Mouse (Mus musculus) lung, embryonic 16.5 days (tissue): ENCODE results near the gene Tpt1. TPM values are rescaled to one million over a fixed set of nuclear protein-coding genes. Genes with fewer than 3 reads are reported as not detected.
"Not testable (repeated sequence)": the region's sequence is repeated elsewhere in the genome, so short reads cannot be mapped to it uniquely, and the experiment has no call there.

Experiments
- ATAC-seq: fragments of 200-750 bp; cut with Nextera tagmentation; 2 replicates; pipeline ENCODE4 v1.8.0; 2017; ENCODE audit warnings: low read depth, mild to moderate bottlenecking, moderate library complexity
- H3K27ac ChIP-seq: fragments of 300-500 bp; sonication (generic); 2 replicates; pipeline ENCODE4 v1.5.1; 2014; ENCODE audit warnings: mild to moderate bottlenecking, control low read depth, low read length
- H3K27me3 ChIP-seq: fragments of 300-500 bp; sonication (generic); 2 replicates; pipeline ENCODE4 v1.6.1; 2014; ENCODE audit warnings: low read depth, low read length, mixed read lengths; ENCODE audit not compliant: control insufficient read depth, insufficient read depth
- H3K36me3 ChIP-seq: fragments of 300-500 bp; sonication (generic); 2 replicates; pipeline ENCODE4 v1.6.1; 2014; ENCODE audit warnings: low read length; ENCODE audit not compliant: control insufficient read depth, insufficient read depth
- H3K4me1 ChIP-seq: fragments of 300-500 bp; sonication (generic); replicated peaks from 2 replicates; pipeline ENCODE4 v1.6.1; 2014; ENCODE audit warnings: low read length, mixed read lengths; ENCODE audit not compliant: control insufficient read depth, insufficient read depth
- H3K4me2 ChIP-seq: fragments of 300-500 bp; sonication (generic); 2 replicates; pipeline ENCODE4 v1.6.1; 2014; ENCODE audit warnings: low read depth, low read length, control low read depth
- H3K4me3 ChIP-seq: fragments of 300-500 bp; sonication (generic); 2 replicates; pipeline ENCODE4 v1.5.1; 2014; ENCODE audit warnings: mild to moderate bottlenecking, low read length, control low read depth
- H3K9ac ChIP-seq: fragments of 300-500 bp; sonication (generic); 2 replicates; pipeline ENCODE4 v1.6.1; 2014; ENCODE audit warnings: low read length, control low read depth
- H3K9me3 ChIP-seq: fragments of 300-500 bp; sonication (generic); 2 replicates; pipeline ENCODE4 v1.6.1; 2016; ENCODE audit warnings: low read length; ENCODE audit not compliant: control insufficient read depth
- WGBS: fragments of 180-500 bp; shearing (Covaris S2); extraction: QIAGEN DNeasy Blood & Tissue Kit; methylation state at CpG from one replicate; pipeline ENCODE4 v1.1.7; 2014; 5-methylcytosine and 5-hydroxymethylcytosine counted together
- polyA plus RNA-seq: library from polyadenylated mRNA; unstranded; fragments of >200 nt; fragmentation: Nextera tagmentation; extraction: Ambion mirVana; gene quantifications from 2 replicates; pipeline ENCODE4 v1.2.1, GENCODE M21; 2015

The Tpt1 gene
- polyA plus RNA-seq, 1 experiment from 2014 or later, result 987 TPM

DNA sequence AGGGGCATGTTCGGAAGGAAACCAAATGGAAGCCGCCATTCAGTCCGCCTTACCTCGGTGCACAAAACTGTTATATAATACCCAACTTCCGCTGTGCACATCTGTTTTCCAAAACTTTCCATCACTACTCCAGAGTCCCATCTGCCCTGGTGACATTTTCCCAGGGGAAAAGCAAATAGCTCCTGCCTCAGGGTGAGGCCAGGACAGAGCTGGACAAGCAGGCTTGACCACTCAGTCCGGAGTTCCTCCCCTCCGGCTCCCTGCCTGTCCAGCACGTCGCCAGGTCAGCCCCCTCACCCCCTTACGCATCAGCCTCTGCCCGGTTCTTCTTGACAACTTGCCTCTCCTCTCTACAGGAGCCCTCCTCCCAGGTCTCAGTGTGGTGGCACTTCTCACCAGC is 16.7 kb upstream of the Tpt1 start:
- H3K4me3 ChIP-seq, result no peak overlapping the region
- 33% methylated on average over 11 of the region's 11 CpGs for WGBS
- no peak overlapping the region for H3K9ac ChIP-seq
- no peaks in the 10 kb centered on the region; the same call in 1 of the 2 replicates for H3K27me3 ChIP-seq
- H3K4me2 ChIP-seq, result peak overlapping the region; percentile 10; the same call in 1 of the 2 replicates
- H3K36me3 ChIP-seq, result no peaks in the 10 kb centered on the region
- H3K27ac ChIP-seq, result no peak overlapping the region
- no peak for ATAC-seq
- no peaks in the 10 kb centered on the region for H3K9me3 ChIP-seq
- H3K4me1 ChIP-seq, result peaks cover 15% of the 10 kb centered on the region

DNA sequence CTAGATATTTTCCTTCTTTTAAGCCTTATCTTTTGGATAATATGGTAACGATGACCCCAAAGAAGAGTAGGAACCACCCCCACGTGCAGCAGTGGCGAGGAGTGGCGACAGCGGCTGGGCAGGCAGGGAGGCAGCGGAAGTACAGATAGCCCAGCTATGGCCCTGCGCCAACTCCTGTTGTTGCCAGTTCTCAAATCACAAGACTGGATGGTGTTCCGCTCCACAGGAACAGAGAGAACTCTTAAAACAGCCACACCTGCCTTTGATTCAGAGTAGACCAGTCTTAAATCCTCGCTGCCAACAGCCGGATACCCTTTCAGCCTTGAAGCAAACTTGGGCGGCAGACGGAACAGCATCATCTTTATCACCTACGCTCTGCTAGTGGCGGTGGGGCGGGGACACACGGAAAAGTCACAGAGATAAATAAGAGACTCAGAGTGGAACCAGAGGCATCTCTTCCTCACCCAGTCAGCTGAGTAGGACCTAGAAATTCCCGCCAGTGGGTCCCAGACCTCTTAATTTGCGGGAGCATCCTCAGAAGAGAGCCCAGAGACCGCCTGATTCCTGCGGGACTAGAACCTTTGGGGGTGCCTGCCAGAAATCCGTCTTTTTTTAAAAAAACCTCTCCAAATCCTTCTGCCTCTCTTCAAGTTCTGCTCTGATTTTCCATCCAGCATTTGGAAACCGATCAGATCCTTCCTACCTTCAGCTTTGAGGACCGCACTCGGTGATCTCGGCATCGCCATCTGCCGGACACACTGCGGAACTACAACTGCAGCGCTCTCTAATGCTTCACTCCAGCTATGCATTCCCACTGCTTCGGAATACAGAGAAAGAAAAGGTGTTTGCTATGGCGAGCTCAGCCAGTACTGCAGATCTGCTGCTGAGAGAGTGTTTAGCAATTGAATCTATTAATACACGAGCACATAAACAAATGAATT is 15.8 kb upstream of the Tpt1 start:
- 5% methylated on average over 32 of the region's 32 CpGs for WGBS
- H3K36me3 ChIP-seq, result no peaks in the 10 kb centered on the region
- no peaks in the 10 kb centered on the region for H3K9me3 ChIP-seq
- no peaks in the 10 kb centered on the region; the same call in 1 of the 2 replicates for H3K27me3 ChIP-seq
- no peak overlapping the region for H3K27ac ChIP-seq
- peak overlapping the region; percentile 36 for H3K4me3 ChIP-seq
- H3K4me2 ChIP-seq, result peak overlapping the region; percentile 69
- H3K4me1 ChIP-seq, result peaks cover 19% of the 10 kb centered on the region
- H3K9ac ChIP-seq, result peak overlapping the region; percentile 5
- peak; percentile 40 for ATAC-seq

- not testable (repeated sequence) for H3K9me3 ChIP-seq, H3K27me3 ChIP-seq, H3K4me3 ChIP-seq, H3K27ac ChIP-seq, H3K9ac ChIP-seq, H3K4me2 ChIP-seq, ATAC-seq, H3K36me3 ChIP-seq
- WGBS, result 56% methylated on average over 14 of the region's 14 CpGs
- H3K4me1 ChIP-seq, result peaks cover 20% of the 10 kb centered on the region
Observed at GRCm38 (mm10) chr14:75829817-75830216, 15.1 kb upstream of the Tpt1 start.

GRCm38 (mm10) chr14:75832031-75832430 is 12.9 kb upstream of the Tpt1 start:
- WGBS, result 83% methylated on average over 2 of the region's 2 CpGs
- no peaks in the 10 kb centered on the region for H3K9me3 ChIP-seq
- H3K4me1 ChIP-seq, result peaks cover 25% of the 10 kb centered on the region
- ATAC-seq, result no peak
- no peak overlapping the region for H3K4me3 ChIP-seq
- H3K9ac ChIP-seq, result no peak overlapping the region
- H3K27me3 ChIP-seq, result no peaks in the 10 kb centered on the region; the same call in 1 of the 2 replicates
- H3K36me3 ChIP-seq, result no peaks in the 10 kb centered on the region
- H3K27ac ChIP-seq, result no peak overlapping the region
- no peak overlapping the region for H3K4me2 ChIP-seq

DNA sequence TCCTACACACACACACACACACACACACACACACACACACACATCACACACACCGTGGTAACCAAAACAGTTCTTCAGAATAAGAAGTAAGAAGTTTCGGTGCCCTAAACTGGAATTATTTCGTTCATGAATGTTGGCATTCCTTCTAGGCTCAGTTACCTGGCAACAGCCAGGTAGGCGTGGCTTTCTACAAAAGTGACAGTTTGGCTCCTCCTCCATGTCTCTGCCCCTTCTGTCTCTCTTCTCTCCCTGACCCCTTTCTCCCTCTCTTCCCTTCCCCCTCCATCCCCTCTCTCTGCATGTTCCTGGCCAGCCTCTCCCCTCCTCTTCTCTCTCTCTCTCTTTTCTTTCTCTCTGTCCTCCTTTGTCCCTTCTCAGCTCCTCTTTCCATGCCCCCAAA is 11.9 kb upstream of the Tpt1 start:
- peaks cover 33% of the 10 kb centered on the region for H3K4me1 ChIP-seq
- H3K4me3 ChIP-seq, result peak overlapping the region; percentile 52

DNA sequence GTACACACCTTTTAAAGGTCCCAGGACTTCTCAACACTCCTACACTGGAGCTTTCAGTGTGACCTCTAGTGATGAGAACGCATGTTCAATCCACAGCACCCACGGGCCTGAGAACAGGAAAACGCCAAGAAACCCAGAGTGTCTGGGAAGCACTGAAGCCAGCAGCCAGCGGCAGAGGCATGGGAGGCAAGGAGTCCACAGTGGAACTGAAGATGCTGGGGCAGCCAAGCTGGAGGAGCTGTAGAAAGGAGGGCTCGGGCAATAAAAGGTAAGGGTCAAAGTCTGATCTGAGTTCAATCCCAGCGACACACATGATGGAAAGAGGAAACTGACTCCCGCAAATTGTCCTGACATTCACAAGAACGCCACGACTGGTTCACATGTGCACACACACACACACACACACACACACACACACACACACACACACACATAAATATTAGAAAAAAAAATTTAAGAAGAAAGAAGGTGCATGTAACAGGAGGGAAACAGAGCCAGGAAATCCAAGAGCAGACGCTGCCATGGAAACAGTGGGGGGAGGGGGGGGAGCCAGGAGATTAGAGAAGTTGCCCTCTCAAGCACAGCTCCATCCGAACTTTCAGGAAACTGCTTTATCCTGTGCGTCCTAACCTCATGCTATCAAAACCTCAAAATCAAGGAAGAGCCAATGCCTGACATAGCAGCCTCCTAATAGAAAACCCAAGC is 11.2 kb upstream of the Tpt1 start:
- Histone ChIP-seq H3K27me3 (no peaks in the 10 kb centered on the region), H3K4me1 (peaks cover 32% of the 10 kb centered on the region)
- WGBS, result 5% methylated on average over 12 of the region's 12 CpGs

More for the DNA sequence above, 11.9 kb upstream of the Tpt1 start:
- peak overlapping the region; percentile 63; the same call in 1 of the 2 replicates for H3K9ac ChIP-seq
- H3K4me2 ChIP-seq, result peak overlapping the region; percentile 85
- no peaks in the 10 kb centered on the region for H3K36me3 ChIP-seq
- no peak for ATAC-seq
- no peaks in the 10 kb centered on the region for H3K27me3 ChIP-seq
- H3K27ac ChIP-seq, result peak overlapping the region; percentile 97
- 31% methylated on average over 4 of the region's 4 CpGs for WGBS
- no peaks in the 10 kb centered on the region for H3K9me3 ChIP-seq

GRCm38 (mm10) chr14:75834251-75834738 is 10.6 kb upstream of the Tpt1 start:
- H3K36me3 ChIP-seq, result no peaks in the 10 kb centered on the region
- H3K27me3 ChIP-seq, result no peaks in the 10 kb centered on the region
- peak overlapping the region; percentile 74 for H3K9ac ChIP-seq
- peak overlapping the region; percentile 52 for H3K4me3 ChIP-seq
- H3K27ac ChIP-seq, result peak overlapping the region; percentile 97
- H3K4me1 ChIP-seq, result peaks cover 26% of the 10 kb centered on the region
- 1% methylated on average over 10 of the region's 10 CpGs for whole genome bisulfite sequencing
- peak overlapping the region; percentile 85 for H3K4me2 ChIP-seq
- H3K9me3 ChIP-seq, result no peaks in the 10 kb centered on the region
- ATAC-seq, result peak; percentile 95

More for the DNA sequence above, 11.2 kb upstream of the Tpt1 start:
- H3K9ac ChIP-seq, result peak overlapping the region; percentile 63
- H3K27ac ChIP-seq, result peak overlapping the region; percentile 97
- H3K36me3 ChIP-seq, result no peaks in the 10 kb centered on the region
- ATAC-seq, result peak; percentile 55
- H3K4me2 ChIP-seq, result peak overlapping the region; percentile 85
- H3K9me3 ChIP-seq, result no peaks in the 10 kb centered on the region
- H3K4me3 ChIP-seq, result peak overlapping the region; percentile 52

DNA sequence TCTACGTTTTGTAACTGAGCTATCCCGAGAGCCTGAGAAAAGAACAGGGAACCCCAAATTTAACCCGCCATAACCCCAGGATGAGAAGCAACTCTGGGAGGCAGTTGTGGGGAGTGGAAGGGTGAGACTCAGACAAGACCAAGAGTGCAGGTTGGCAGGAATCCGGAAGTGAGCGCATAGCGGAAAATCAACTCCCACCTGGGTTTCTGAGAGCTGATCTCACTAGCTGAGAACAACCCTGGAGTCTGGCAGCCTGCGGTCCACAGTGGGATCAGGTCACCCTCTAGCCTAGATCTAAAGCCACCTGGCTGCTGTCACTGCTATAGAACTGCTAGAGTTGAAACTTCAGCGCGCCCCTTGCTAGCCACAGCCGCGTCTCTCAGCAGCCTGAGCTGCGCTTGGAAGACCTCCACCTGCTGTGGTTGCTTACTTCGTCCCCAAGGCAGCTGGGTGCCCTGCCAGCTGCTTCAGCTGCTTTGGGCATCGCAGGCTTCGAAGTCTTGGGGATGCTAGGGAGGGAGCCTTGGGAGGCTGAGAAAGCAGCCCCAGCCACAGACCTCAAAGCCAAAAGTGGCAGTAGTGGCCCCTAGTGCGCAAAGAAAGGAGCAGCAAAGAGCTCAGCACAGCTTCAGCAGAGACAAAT is 10.0 kb upstream of the Tpt1 start:
- no peaks in the 10 kb centered on the region for H3K36me3 ChIP-seq
- peak; percentile 63 for ATAC-seq
- no peaks in the 10 kb centered on the region for H3K27me3 ChIP-seq
- H3K4me2 ChIP-seq, result peak overlapping the region; percentile 85
- H3K9ac ChIP-seq, result peak overlapping the region; percentile 74
- H3K4me1 ChIP-seq, result peaks cover 26% of the 10 kb centered on the region
- peak overlapping the region; percentile 97 for H3K27ac ChIP-seq
- peak overlapping the region; percentile 52 for H3K4me3 ChIP-seq
- no peaks in the 10 kb centered on the region for H3K9me3 ChIP-seq
- under 1% methylated on average over 16 of the region's 16 CpGs for WGBS
